Mouse (Mus musculus): ENCODE results near the gene Cfap61.

GRCm38 (mm10) chr2:145936975-145937374 is 2.4 kb downstream of the Cfap61 start:
- no peak for TF ChIP-seq CTCF (IDR thresholded peaks at IDR 0.05; ENCODE audit: borderline replicate concordance, insufficient read depth, low read length)
- no peak for TF ChIP-seq POLR2A (IDR thresholded peaks at IDR 0.05; ENCODE audit: low read depth, low read length)

All from embryonic fibroblast, embryonic 13.5 days (primary cell).